Mouse (Mus musculus): ENCODE measurements around the gene Mgp. TPM values are rescaled to one million over a fixed set of nuclear protein-coding genes. Genes with fewer than 3 reads are reported as not detected.

Mgp gene
- polyA plus RNA-seq, 1 experiment from 2014 or later: 3.1 TPM

DNA sequence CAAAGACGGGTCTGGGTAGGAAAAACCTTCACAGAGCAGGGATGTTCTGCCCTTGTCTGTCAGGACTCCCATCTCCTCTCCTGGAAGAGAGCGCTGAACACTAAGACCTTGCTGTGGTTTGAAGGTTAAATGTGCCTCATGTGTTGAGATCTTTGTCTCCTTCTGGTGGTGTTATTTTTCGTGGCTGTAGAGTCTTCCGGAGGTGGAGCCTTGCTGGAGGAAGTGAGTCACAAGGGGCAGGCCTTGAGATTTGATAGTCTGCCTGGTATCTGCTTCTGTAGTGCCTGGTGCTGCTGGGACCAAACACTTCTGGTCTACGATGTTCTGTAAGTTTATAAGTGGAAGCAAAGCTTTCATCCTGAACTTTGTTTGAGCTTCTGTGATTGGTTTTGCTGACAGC, 26.7 kb downstream of the Mgp start:
- no peak overlapping the region for H3K4me3 ChIP-seq (ENCODE audit: low read depth, low read length)
- H3K4me2 ChIP-seq (ENCODE audit: low read depth, low read length): no peak overlapping the region
- no peaks in the 10 kb centered on the region for H3K4me1 ChIP-seq (ENCODE audit: control insufficient read depth, insufficient read depth, low read length)
- no peaks in the 10 kb centered on the region for H3K9me3 ChIP-seq (ENCODE audit: control insufficient read depth, low read length)
- 91% methylated on average over 5 of the region's 5 CpGs for WGBS
- H3K9ac ChIP-seq (replicated peaks; ENCODE audit: low read depth, low read length): no peak overlapping the region
- no peaks in the 10 kb centered on the region for H3K27me3 ChIP-seq (ENCODE audit: control insufficient read depth, insufficient read depth, low read length)
- ATAC-seq (ENCODE audit: low read depth): no peak
- H3K36me3 ChIP-seq (ENCODE audit: control insufficient read depth, insufficient read depth, low read length): no peaks in the 10 kb centered on the region
- H3K27ac ChIP-seq (ENCODE audit: low read depth, low read length): no peak overlapping the region

DNA sequence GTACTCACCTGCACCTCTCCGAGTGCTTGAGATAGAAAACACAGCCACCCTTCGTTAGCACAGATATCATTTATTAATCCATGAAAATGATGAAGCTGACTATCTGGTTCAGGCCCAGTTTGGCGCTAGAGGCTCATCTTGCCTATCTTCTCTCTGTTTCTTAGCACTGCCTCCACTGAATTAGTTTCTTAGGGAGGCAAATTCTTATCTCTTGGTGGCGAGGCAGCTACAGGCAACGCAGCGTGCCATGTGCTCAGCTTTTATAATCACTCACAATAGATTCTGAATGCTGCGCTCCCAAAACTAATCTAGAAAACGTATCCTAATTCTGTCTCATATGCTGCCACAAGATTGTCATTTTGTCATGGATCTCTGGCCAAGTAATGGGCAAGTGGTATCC, 27.2 kb downstream of the Mgp start:
- Histone ChIP-seq H3K4me2 (ENCODE audit: low read depth, low read length) (no peak overlapping the region), H3K9ac (replicated peaks; ENCODE audit: low read depth, low read length) (no peak overlapping the region), H3K36me3 (ENCODE audit: control insufficient read depth, insufficient read depth, low read length) (no peaks in the 10 kb centered on the region), H3K9me3 (ENCODE audit: control insufficient read depth, low read length) (no peaks in the 10 kb centered on the region), H3K4me3 (ENCODE audit: low read depth, low read length) (no peak overlapping the region), H3K4me1 (ENCODE audit: control insufficient read depth, insufficient read depth, low read length) (no peaks in the 10 kb centered on the region), H3K27me3 (ENCODE audit: control insufficient read depth, insufficient read depth, low read length) (no peaks in the 10 kb centered on the region), H3K27ac (ENCODE audit: low read depth, low read length) (no peak overlapping the region)
- WGBS: 87% methylated on average over 8 of the region's 8 CpGs
- ATAC-seq (ENCODE audit: low read depth): no peak

DNA sequence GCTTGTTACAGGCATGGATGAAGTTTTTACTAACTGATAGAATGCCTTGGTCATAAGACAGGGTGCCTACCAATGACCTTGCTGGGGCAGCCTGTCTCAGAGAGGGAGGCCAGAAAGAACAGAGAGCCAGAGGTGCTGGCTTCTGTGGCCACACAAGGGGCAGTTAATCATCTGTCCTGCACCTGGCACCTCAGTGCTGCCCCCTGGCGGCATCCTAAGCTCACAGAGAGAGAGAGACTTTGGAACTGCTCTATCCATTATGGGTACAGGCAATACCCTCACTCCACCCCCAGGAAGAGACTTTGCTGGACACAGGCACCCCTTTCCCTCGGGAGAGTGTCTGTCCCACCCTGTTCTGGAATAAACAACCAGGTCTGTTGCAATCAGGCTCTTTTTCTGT, 27.8 kb downstream of the Mgp start:
- no peaks in the 10 kb centered on the region for H3K4me1 ChIP-seq (ENCODE audit: control insufficient read depth, insufficient read depth, low read length)
- 34% methylated on average over 2 of the region's 2 CpGs for WGBS
- no peak overlapping the region for H3K27ac ChIP-seq (ENCODE audit: low read depth, low read length)
- no peaks in the 10 kb centered on the region for H3K27me3 ChIP-seq (ENCODE audit: control insufficient read depth, insufficient read depth, low read length)
- no peaks in the 10 kb centered on the region for H3K36me3 ChIP-seq (ENCODE audit: control insufficient read depth, insufficient read depth, low read length)
- no peak overlapping the region for H3K9ac ChIP-seq (replicated peaks; ENCODE audit: low read depth, low read length)
- no peaks in the 10 kb centered on the region for H3K9me3 ChIP-seq (ENCODE audit: control insufficient read depth, low read length)
- ATAC-seq (ENCODE audit: low read depth): no peak
- H3K4me2 ChIP-seq (ENCODE audit: low read depth, low read length): no peak overlapping the region
- H3K4me3 ChIP-seq (ENCODE audit: low read depth, low read length): no peak overlapping the region

DNA sequence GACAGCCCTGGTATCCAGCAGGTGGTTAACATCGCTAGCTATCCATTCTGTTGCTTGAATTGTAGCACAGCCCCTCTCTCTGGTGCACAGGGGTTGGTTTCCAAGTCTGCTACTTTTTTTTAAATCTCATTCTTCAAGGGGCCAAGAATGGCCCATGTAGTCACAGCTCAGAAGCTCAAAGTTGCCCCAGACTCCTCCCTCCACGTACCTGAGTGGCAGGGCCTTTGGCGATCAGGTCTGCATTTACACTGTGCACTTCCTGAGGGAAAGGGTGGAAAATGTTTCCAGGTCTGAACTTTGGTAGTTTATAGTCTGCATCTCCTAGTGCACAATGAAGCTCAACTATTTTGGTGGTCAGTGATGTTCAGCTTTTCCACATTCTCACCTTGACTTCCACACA, 28.4 kb downstream of the Mgp start:
- 95% methylated on average over 3 of the region's 3 CpGs for WGBS
- Histone ChIP-seq H3K4me1 (ENCODE audit: control insufficient read depth, insufficient read depth, low read length) (no peaks in the 10 kb centered on the region), H3K9me3 (ENCODE audit: control insufficient read depth, low read length) (no peaks in the 10 kb centered on the region), H3K4me3 (ENCODE audit: low read depth, low read length) (no peak overlapping the region), H3K4me2 (ENCODE audit: low read depth, low read length) (no peak overlapping the region), H3K27ac (ENCODE audit: low read depth, low read length) (no peak overlapping the region), H3K9ac (replicated peaks; ENCODE audit: low read depth, low read length) (no peak overlapping the region), H3K36me3 (ENCODE audit: control insufficient read depth, insufficient read depth, low read length) (no peaks in the 10 kb centered on the region), H3K27me3 (ENCODE audit: control insufficient read depth, insufficient read depth, low read length) (no peaks in the 10 kb centered on the region)
- no peak for ATAC-seq (ENCODE audit: low read depth)

DNA sequence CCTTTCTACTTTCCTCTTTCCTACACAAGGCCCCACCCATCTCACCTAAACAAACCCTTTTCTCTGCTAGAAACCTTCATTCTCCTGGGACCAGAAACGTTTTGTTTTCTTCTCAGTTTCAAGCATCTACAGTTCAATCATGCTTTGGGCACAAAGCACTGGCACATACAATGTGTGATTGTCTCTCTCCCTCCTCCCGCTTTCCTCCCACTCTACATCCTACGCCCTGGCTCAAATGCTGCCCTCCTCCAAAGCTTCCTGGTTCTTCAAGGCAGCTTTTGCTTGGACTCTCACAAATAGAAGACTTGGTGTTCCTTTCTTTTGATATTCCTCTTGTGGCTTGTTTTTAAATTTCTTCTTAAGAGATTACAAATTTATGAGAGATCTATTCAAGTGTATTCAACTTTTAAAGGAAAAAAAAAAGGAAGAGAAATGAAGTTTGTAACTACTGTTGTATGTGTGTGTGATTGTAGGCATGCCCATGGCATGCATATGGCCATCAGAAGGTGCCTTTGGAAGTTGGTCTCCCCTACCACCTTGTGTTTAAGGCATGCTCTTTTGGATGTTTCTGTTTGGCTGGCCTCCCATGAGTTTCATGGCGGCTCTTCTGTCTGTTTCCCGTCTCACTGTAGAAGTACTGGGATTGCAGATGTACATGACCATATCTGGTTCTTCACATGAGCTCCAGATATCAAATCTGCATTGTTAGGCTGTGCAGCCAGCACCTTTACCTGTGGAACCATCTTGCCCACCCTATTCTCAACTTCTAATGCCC, 29.7 kb downstream of the Mgp start:
- Histone ChIP-seq H3K9ac (replicated peaks; ENCODE audit: low read depth, low read length) (no peak overlapping the region), H3K9me3 (ENCODE audit: control insufficient read depth, low read length) (no peaks in the 10 kb centered on the region), H3K27ac (ENCODE audit: low read depth, low read length) (no peak overlapping the region), H3K4me3 (ENCODE audit: low read depth, low read length) (no peak overlapping the region), H3K4me1 (ENCODE audit: control insufficient read depth, insufficient read depth, low read length) (no peaks in the 10 kb centered on the region), H3K36me3 (ENCODE audit: control insufficient read depth, insufficient read depth, low read length) (no peaks in the 10 kb centered on the region), H3K4me2 (ENCODE audit: low read depth, low read length) (no peak overlapping the region), H3K27me3 (ENCODE audit: control insufficient read depth, insufficient read depth, low read length) (no peaks in the 10 kb centered on the region)
- 75% methylated on average over 5 of the region's 5 CpGs for WGBS
- no peak for ATAC-seq (ENCODE audit: low read depth)

DNA sequence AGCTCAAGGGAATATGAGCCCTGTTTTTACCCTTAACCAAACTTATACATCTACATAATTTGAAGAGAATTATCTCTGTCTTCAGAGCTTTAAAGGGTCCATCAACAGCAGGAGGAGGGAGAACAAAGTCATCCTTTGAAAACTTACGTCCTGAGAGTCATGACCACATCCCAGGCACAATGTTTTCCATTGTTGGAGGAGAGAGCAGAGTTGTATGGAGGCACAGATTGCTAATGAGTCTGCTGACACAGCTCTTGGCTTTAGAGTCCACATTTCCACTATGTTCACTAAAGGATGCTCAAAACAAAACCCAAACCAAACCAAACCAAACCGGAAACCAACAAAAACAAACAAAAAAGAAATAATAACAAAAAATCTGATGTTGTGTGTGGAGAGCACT, 30.7 kb downstream of the Mgp start:
- H3K27ac ChIP-seq (ENCODE audit: low read depth, low read length): no peak overlapping the region
- no peak overlapping the region for H3K4me3 ChIP-seq (ENCODE audit: low read depth, low read length)
- no peak overlapping the region for H3K4me2 ChIP-seq (ENCODE audit: low read depth, low read length)
- no peak for ATAC-seq (ENCODE audit: low read depth)
- H3K9me3 ChIP-seq (ENCODE audit: control insufficient read depth, low read length): no peaks in the 10 kb centered on the region
- H3K36me3 ChIP-seq (ENCODE audit: control insufficient read depth, insufficient read depth, low read length): no peaks in the 10 kb centered on the region
- H3K4me1 ChIP-seq (ENCODE audit: control insufficient read depth, insufficient read depth, low read length): no peaks in the 10 kb centered on the region
- H3K9ac ChIP-seq (replicated peaks; ENCODE audit: low read depth, low read length): no peak overlapping the region
- 62% methylated on average over 2 of the region's 2 CpGs for WGBS
- H3K27me3 ChIP-seq (ENCODE audit: control insufficient read depth, insufficient read depth, low read length): no peaks in the 10 kb centered on the region

DNA sequence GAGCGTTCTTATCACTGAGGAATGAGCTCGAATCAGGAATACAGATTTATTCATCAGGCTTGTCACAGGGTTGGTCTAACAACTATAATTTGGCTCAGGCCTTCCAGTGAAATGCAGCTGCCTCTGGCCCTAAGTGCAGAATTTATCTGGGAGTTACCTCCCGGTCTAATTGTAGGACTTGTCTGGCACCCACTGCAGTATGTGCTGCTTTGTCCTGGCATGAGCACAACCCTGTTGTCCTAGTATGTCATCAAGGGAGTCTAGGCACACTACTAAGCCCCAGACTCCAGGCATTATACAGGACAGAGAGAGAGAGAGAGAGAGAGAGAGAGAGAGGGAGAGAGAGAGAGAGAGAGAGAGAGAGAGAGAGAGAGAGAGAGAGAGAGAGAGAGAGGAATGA, 38.3 kb downstream of the Mgp start:
- Histone ChIP-seq H3K27me3 (ENCODE audit: control insufficient read depth, insufficient read depth, low read length) (no peaks in the 10 kb centered on the region), H3K36me3 (ENCODE audit: control insufficient read depth, insufficient read depth, low read length) (no peaks in the 10 kb centered on the region), H3K4me3 (ENCODE audit: low read depth, low read length) (no peak overlapping the region), H3K9ac (replicated peaks; ENCODE audit: low read depth, low read length) (no peak overlapping the region), H3K4me1 (ENCODE audit: control insufficient read depth, insufficient read depth, low read length) (no peaks in the 10 kb centered on the region), H3K4me2 (ENCODE audit: low read depth, low read length) (no peak overlapping the region), H3K27ac (ENCODE audit: low read depth, low read length) (no peak overlapping the region), H3K9me3 (ENCODE audit: control insufficient read depth, low read length) (no peaks in the 10 kb centered on the region)
- no peak for ATAC-seq (ENCODE audit: low read depth)
- 85% methylated on average over 3 of the region's 3 CpGs for WGBS

DNA sequence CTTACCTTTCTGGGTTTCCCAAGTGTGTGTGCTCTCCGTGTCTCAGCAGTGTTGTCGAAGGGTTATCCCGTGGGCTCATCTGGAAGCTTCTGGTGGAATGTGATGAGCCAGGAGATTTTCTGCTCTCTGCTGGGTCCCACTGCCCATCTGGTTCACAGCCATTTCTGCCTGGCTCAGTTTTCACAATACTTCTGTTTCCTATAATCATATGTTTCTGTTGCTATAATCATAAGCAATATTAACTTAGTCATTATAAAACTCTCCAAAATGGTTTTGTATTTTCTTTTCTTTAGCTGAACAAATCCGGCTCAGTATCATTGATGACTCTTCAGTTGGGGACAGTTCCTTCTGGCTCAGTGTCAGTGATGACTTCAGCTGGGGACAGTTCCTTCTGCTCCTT, 40.3 kb downstream of the Mgp start, which contains the start of gene Smco3:
Smco3 (minus strand) TSS at position 101 of the 400 bp plus-strand sequence.
- no peak for ATAC-seq (ENCODE audit: low read depth)
- Histone ChIP-seq H3K4me3 (ENCODE audit: low read depth, low read length) (no peak within 1 kb of the TSS), H3K36me3 (ENCODE audit: control insufficient read depth, insufficient read depth, low read length) (no peaks in the 10 kb centered on the region), H3K27me3 (ENCODE audit: control insufficient read depth, insufficient read depth, low read length) (no peaks in the 10 kb centered on the region), H3K4me1 (ENCODE audit: control insufficient read depth, insufficient read depth, low read length) (no peaks in the 10 kb centered on the region), H3K9ac (replicated peaks; ENCODE audit: low read depth, low read length) (no peak within 1 kb of the TSS), H3K27ac (ENCODE audit: low read depth, low read length) (no peak within 1 kb of the TSS), H3K9me3 (ENCODE audit: control insufficient read depth, low read length) (no peaks in the 10 kb centered on the region), H3K4me2 (ENCODE audit: low read depth, low read length) (no peak within 1 kb of the TSS)
- 60% methylated on average over 4 of the region's 4 CpGs for WGBS

DNA sequence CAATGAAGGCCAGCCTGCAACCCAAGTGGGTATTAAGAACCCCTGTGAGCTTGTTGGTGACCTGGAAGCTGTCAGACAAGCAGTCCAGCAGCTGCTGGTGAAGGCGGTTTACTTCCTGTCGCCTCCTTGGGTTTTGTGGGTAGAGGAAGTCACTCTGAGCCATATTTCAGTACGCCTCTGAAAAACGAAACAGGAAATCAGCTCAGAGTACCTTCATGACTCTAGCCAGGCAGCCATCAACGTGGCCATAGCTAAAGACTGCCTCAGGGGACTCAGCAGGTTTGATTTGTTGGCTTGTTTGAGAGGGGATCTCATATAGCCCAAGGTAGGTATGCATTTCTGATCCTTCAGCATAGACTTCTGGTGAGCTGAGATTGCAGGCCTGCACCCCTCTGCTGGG, 43.9 kb downstream of the Mgp start:
- 87% methylated on average over 5 of the region's 5 CpGs for WGBS
- Histone ChIP-seq H3K4me1 (ENCODE audit: control insufficient read depth, insufficient read depth, low read length) (peaks cover 4% of the 10 kb centered on the region; the same call in 1 of the 2 replicates), H3K4me2 (ENCODE audit: low read depth, low read length) (no peak overlapping the region), H3K27ac (ENCODE audit: low read depth, low read length) (no peak overlapping the region), H3K9ac (replicated peaks; ENCODE audit: low read depth, low read length) (no peak overlapping the region), H3K4me3 (ENCODE audit: low read depth, low read length) (no peak overlapping the region), H3K9me3 (ENCODE audit: control insufficient read depth, low read length) (no peaks in the 10 kb centered on the region), H3K27me3 (ENCODE audit: control insufficient read depth, insufficient read depth, low read length) (no peaks in the 10 kb centered on the region), H3K36me3 (ENCODE audit: control insufficient read depth, insufficient read depth, low read length) (no peaks in the 10 kb centered on the region)
- no peak for ATAC-seq (ENCODE audit: low read depth)
